Mouse (Mus musculus): ENCODE measurements around the gene Eid3. TPM values are rescaled to one million over a fixed set of nuclear protein-coding genes. Genes with fewer than 3 reads are reported as not detected.

The Eid3 gene
- total RNA-seq, 2 experiments from 2014 or later = 3.0 to 4.5 TPM

GRCm38 (mm10) chr10:82860181-82860928 is 6.1 kb upstream of the Eid3 start:
- DNase-seq = peak; percentile 69
- intact Hi-C loops (cut with DNase I) = no loop called here

GRCm38 (mm10) chr10:82860929-82861315 is 5.5 kb upstream of the Eid3 start:
- intact Hi-C loops (cut with DNase I) = no loop called here
- DNase-seq = no peak

DNA sequence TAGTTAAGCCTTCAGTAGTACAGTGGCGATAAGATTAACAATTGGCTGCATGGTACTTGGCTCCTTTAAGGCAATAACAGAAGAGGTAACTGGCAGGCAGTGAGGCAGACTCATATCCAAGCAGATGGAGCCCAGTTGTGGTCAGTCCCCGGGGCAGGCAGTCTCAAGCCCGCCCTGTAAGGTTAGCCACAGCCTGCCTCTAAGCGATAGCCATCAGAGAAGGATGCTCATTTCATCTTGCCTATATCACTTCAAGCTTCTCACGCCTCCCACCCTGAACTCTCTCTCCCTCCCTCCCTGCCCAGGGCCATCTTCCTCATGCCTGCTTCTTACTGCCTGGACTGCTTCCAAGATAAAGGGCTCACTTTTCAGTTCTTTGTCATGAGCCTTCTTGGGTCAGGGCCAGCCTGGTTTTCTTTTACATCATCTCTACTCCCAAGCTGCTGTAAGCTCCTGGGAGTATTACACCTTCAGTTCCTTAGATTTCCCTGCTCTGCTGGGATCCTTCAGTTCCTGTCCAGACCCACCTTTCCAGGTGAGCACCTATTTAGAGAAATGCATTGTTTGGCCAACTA is 3.2 kb upstream of the Eid3 start:
- intact Hi-C loops (cut with DNase I) = no loop called here

DNA sequence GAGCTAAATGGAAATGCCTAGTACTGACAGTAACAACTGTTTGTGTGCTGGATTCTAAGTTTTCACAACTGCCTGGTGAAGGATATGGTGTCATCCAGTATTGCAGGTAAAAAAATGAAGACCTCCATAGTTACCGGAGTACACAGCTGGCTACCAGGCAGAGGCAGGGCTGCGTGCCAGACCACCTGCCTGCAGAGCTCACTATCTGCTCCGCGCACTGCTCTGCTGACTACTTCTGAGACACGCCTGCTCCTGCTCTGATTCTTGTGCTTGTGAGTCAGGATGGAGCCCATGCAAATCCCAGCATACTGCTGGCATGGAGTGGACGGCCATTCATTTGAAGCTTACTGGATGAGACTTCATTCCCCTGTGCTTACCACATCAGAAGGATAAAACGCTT is 2.6 kb upstream of the Eid3 start:
- DNase-seq = peak; percentile 36
- intact Hi-C loops (cut with DNase I) = no loop called here

More for the DNA sequence above, 3.2 kb upstream of the Eid3 start:
- DNase-seq = peak; percentile 30

DNA sequence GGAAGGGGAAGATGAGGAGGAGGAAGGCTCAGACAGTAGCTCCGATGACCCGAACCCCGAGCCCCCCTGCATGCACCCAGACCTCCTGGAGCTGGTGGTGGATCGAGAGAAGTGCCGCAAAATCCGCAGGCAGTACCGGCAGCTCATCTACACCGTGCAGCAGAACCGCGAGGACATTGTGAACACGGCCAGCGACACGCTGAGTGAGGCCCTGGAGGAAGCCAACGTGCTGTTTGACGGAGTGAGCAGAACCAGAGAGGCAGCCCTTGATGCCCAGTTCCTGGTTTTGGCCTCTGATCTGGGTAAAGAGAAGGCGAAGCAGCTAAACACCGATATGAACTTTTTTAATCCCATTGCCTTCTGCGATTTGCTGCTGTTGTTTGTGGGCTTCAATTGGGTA is 406 bp downstream of the Eid3 start:
- intact Hi-C loops (cut with DNase I) = no loop called here
- DNase-seq = no peak

GRCm38 (mm10) chr10:82868418-82869086 is 2.1 kb downstream of the Eid3 start:
- no peak for DNase-seq
- intact Hi-C loops (cut with DNase I) = no loop called here

DNA sequence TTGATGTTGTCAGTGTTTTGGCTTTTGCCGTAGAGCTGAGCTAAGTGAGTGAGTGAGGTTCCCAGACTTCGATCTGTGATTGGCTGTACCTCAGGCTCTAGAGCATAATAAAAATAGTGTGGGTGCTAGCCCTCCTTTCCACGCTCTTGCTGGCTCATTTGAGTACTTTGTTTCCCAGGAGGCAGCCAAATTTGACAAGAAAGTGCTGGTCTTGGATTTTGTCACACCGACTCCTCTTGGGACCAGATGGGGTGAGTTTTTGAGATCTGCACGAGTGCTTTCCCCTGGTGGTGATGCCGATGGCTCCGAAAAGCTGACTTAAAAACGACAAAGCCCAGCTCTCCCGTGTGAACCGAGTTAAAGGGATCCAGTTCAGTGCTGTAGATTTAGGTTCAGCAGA is 9.0 kb downstream of the Eid3 start:
- intact Hi-C loops (cut with DNase I) = no loop called here
- no peak for DNase-seq

- DNase-seq = no peak
- intact Hi-C loops (cut with DNase I) = no loop called here
These were observed 9.8 kb downstream of the Eid3 start for GRCm38 (mm10) chr10:82876076-82876796.

- intact Hi-C loops (cut with DNase I) = no loop called here
- DNase-seq = no peak
These were observed 20.9 kb downstream of the Eid3 start for GRCm38 (mm10) chr10:82887354-82887753.

- intact Hi-C loops (cut with DNase I) = no loop called here
These were observed 22.1 kb downstream of the Eid3 start for GRCm38 (mm10) chr10:82888576-82888975.

DNA sequence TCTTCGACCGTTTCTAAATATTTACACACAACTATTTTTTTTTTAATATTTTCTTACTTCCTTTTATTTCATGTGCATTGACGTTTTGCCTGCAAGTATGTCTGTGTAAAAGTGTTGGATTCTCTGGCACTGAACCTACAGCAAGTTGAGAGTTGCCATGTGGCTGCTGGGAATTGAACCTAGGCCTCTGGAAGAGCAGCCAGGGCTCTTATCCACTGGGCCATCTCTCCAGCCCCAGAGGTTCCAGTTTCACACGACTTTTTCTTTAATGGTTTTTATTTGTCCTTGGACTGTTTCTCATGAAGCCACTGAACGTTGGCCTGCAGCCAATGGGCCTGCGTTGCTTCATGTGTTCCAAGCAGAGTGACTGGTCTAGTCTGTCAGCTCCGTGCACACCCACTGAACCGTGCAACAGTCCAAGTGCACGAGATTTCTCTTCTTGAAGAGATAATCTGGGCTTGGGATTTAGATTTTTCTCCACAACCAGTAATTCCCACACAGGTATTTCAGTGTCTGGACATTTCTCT is 23.1 kb downstream of the Eid3 start:
- DNase-seq = peak; percentile 58

More at GRCm38 (mm10) chr10:82888576-82888975, 22.1 kb downstream of the Eid3 start:
- DNase-seq = no peak

GRCm38 (mm10) chr10:82890936-82891335 is 24.5 kb downstream of the Eid3 start:
- intact Hi-C loops (cut with DNase I) = no loop called here
- DNase-seq = no peak

More for the DNA sequence above, 23.1 kb downstream of the Eid3 start:
- intact Hi-C loops (cut with DNase I) = no loop called here

DNA sequence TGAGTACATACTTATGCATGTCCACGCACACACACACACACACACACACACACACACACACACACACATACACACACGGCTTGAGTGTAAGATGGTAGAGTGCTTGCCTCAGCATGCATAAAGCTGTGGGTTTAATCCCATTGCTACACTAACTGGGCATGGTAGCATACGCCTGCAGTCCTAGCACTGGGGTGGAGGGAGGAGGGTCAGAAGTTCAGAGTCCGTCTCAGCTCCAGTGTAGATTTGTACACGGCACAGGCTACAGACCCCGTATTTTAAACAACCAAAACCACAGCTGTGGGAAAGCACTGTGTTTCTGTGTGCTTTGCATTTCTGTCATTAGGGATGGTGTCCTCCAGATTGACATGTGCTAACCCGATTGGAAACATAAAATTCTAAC is 25.0 kb downstream of the Eid3 start:
- no peak for DNase-seq
- intact Hi-C loops (cut with DNase I) = no loop called here

DNA sequence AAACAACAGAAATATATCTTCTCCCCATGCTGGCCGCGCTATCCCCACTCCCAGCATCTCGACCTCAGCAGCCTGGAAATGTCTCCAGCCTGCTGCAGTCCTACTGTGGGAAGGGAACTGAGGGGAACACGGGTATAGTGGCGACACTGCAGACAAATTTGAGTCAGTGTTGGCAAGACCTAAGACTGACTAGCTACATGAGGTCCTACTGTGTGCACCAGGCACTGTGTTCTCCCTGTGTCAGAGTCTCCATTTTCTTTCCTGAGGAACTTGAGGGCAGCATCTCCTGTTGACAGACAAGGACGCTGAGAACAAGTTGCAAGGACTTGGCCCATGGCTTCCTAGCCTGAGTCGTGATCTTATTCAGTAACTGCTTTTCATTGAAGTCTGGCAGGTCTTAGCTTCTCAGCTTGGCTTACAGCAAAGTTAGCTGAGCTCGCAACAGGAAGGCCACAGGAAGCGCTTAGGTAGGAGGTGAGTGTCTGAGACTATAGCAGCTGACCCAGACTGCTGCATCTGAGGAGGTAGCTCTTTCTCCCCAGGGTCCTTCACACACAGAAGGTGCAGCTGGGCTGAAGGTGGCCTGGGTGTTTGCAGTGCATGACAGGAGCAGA is 26.1 kb downstream of the Eid3 start:
- no peak for DNase-seq
- intact Hi-C loops (cut with DNase I) = no loop called here

DNA sequence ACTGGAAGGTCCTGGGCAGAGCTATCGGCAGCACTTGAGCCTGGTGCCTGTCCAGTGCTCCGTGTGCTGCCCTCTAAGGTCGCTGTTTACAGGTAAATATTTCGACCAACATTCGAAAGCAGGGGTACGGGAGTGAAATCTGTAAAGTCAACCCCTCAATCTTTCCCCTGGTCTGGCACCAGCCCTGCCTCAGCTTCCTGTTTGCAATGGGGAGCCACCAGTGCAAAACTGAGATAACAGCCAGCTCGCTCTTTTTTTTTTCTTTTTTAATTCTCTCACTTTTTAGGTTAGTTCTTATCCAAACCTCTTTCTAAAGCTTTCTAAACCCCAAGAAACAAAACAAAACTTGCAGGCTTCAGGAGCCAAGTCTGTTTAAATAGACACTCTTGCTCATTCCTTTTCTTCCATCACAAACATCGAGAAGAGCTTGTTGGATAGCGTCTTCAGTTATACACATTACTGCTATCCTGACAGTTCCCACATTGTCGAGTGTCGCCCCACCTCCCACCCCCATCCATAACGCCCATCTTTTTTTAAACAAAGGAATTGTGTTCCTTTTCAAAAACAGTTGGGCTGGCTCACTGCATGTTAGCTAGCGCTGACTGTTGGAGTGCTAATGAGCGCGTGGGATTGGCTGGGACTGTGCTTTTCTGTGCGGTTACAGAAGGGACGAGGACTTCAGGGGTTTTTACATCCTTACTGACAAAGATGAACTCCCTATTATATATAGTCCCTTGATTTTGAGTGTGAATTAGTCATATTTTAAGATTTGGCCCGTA is 27.6 kb downstream of the Eid3 start:
- DNase-seq = no peak
- intact Hi-C loops (cut with DNase I) = no loop called here

- intact Hi-C loops (cut with DNase I) = no loop called here
These were observed 31.5 kb downstream of the Eid3 start for GRCm38 (mm10) chr10:82897936-82898335.

DNA sequence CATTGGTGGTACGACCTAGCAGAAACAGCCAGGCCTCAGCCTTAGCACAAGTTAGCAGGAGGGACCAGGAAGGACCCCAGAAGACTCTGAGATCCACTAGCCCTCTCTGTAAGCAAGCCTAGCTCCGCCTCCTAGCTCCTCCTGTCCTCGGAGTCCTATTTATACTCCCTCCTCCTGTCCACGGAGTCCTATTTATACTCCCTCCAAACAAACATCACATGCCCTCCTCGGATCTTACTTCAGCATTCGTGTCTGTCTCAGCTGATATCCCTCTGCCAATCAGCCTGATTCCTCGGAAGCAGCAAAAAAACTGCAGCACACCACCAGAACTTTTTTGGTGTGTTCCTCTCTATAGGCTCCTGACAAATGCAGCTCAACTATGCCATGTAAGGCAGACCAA is 32.5 kb downstream of the Eid3 start:
- DNase-seq = no peak
- intact Hi-C loops (cut with DNase I) = no loop called here

More at GRCm38 (mm10) chr10:82897936-82898335, 31.5 kb downstream of the Eid3 start:
- no peak for DNase-seq

DNA sequence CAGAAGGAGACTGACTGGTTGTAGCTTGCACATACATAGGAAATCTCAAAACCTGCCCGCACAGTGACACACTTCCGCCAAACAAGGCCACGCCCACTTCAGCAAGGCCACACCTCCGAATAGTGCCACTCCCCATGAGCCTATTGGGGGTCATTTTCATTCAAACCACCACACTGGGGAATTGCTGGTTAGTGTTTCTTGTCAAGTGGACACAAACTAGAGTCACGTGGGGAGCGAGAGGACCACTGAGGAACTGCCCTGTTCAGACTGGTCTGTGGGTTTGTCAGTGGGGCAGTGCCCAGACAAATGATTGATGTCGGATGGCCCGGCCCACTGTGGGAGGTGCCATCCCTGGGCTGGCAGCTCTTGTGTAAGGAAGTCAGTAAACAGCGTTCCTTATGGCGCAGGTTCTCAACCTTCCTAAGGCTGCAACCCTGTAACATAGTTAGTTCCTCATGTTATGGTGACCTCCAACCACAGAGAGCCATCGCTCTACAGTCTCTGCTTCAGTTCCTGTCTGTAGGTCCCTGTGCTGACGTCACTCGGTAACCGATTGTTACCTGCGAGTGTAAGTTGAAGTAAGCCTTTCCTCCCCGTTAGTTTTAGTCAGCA is 33.5 kb downstream of the Eid3 start:
- no peak for DNase-seq
- intact Hi-C loops (cut with DNase I) = loop anchor here (5.0 kb wide), 1 partner anchor 138 kb away; the partner anchor contains the start of gene Nfyb

GRCm38 (mm10) chr10:82900546-82900945 is 34.1 kb downstream of the Eid3 start:
- DNase-seq = no peak
- intact Hi-C loops (cut with DNase I) = loop anchor here (5.0 kb wide), 1 partner anchor 138 kb away; the partner anchor contains the start of gene Nfyb

Measured in left cerebral cortex, postnatal 4 days (tissue).